Mouse (Mus musculus) megakaryocyte, embryonic 14.5 days (primary cell): Measurements from ENCODE around the gene Irgc1.

ENCODE experiments used
- FLI1 ChIP-seq: IDR thresholded peaks from 2 replicates; pipeline ENCODE4 v1.6.1; 2012; ENCODE audit warnings: low read length, inconsistent platforms, mixed read lengths
- GATA1 ChIP-seq: IDR thresholded peaks from 3 replicates; pipeline ENCODE4 v1.6.1; 2012; ENCODE audit warnings: mixed read lengths, low read length, inconsistent platforms, borderline replicate concordance

DNA sequence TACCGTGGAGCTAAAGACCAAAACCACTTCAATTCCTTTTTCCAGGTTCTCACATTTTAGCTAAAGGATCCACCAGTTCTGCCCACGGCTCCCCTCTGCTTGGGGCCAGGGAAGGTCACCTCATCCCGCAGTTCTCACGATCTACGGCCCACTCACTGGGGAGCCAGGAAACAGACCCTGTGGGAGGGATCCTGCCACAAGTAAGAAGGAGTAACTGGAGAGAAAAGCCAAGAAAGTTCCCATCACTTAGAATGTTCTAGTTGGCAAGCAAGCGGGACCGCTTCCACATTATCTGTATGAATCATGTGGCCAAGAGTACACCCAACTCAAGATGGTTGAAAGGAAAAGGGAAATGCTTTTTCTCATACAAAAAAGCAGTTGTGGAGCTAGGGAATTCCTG lies 24.8 kb upstream of the Irgc1 start:
- TF ChIP-seq GATA1 (no peak), FLI1 (no peak)
